In genomic region chr1:176845082-176845977, GRCm38 (mm10) we compare ENCODE assay signal across 23 mouse cellular contexts. TPM values are rescaled to one million over a fixed set of nuclear protein-coding genes. Genes with fewer than 3 reads are reported as not detected.
DNase-seq lines count a peak whose midpoint lies in the region; ATAC-seq and TF ChIP-seq lines count a peak whose summit lies in the region.
"Had no signal": no experiment of that assay in that cellular context is flagged by ENCODE, and none has a peak within 500 bp of the region (broad histone marks: within the 10 kb centered on the region; RNA-seq: fewer than 3 reads in every experiment).

No protein-coding gene starts in this region.

- no peak overlapping the region for H3K4me3 ChIP-seq in MEL (ENCODE audit: control insufficient read depth in 1 of 2, insufficient read depth in 1 of 2, low read depth in 2 of 2, low read length in 2 of 2)
- H3K4me3 ChIP-seq: forebrain, embryonic 12.5 days; heart, embryonic 12.5 days; liver, embryonic 15.5 days; midbrain, embryonic 10.5 days had no signal

- TF ChIP-seq POLR2A in MEL (IDR thresholded peaks at IDR 0.05; ENCODE audit: control insufficient read depth in 1 of 2, insufficient read depth in 1 of 2, low read depth in 1 of 2, low read length in 2 of 2, poor library complexity in 1 of 2) = no peak

- H3K27me3 ChIP-seq in MEL (ENCODE audit: control insufficient read depth in 1 of 2, insufficient read depth in 2 of 2, low read length in 2 of 2) = no peaks in the 10 kb centered on the region
- H3K27me3 ChIP-seq: CH12.LX; forebrain, embryonic 12.5 days; heart, embryonic 12.5 days; liver, embryonic 15.5 days had no signal

- H3K36me3 ChIP-seq in MEL (ENCODE audit: control insufficient read depth in 1 of 2, insufficient read depth in 2 of 2, low read length in 2 of 2) = peaks cover 0 to 3% of the 10 kb centered on the region in 2 experiments; a peak in 1 of 4 replicates

- no peak for TF ChIP-seq CTCF in MEL (IDR thresholded peaks at IDR 0.05 in 2 of 3, conservative IDR thresholded peaks at IDR 0.05 in 1 of 3; ENCODE audit: control insufficient read depth in 1 of 3, insufficient read depth in 1 of 3, low read depth in 2 of 3, low read length in 3 of 3, poor library complexity in 1 of 3, severe bottlenecking in 1 of 3)

- H3K27ac ChIP-seq in MEL (ENCODE audit: control insufficient read depth, low read depth, low read length) = no peak overlapping the region
- H3K27ac ChIP-seq: forebrain, embryonic 12.5 days; liver, embryonic 15.5 days; midbrain, embryonic 10.5 days; stomach, postnatal 0 days had no signal

- peaks cover 0 to 3% of the 10 kb centered on the region in 2 experiments; a peak in 1 of 4 replicates for H3K4me1 ChIP-seq in MEL (ENCODE audit: control insufficient read depth in 1 of 2, insufficient read depth in 2 of 2, low read length in 2 of 2)
- H3K4me1 ChIP-seq: forebrain, embryonic 12.5 days; heart, embryonic 12.5 days; liver, embryonic 15.5 days had no signal

- H3K9ac ChIP-seq in MEL (ENCODE audit: control insufficient read depth, low read depth, low read length, poor library complexity, severe bottlenecking) = no peak overlapping the region
- H3K9ac ChIP-seq: forebrain, embryonic 12.5 days; heart, embryonic 12.5 days; liver, embryonic 15.5 days had no signal

- TF ChIP-seq RAD21 in MEL (IDR thresholded peaks at IDR 0.05; ENCODE audit: low read depth, low read length) = no peak

- DNase-seq in right cerebral cortex, adult 18-20 months = peak; percentile 48
- DNase-seq in right cerebral cortex, postnatal 25 days = no peak
- no peak for DNase-seq in MEL (ENCODE audit: low read depth, low spot score)
- peak; percentile 22 for DNase-seq in thymus, postnatal 25 days
- no peak for DNase-seq in lung, adult 18-20 months
- DNase-seq in gastrocnemius, adult 8-10 months (ENCODE audit: low spot score in 2 of 2) = no peak
- DNase-seq: adrenal gland, postnatal 14 days; cerebellum, adult 9-11 months; embryo, embryonic 11 days; heart, postnatal 36 days; kidney, adult 2 months; kidney, postnatal 25 days; layer of hippocampus, adult 9-11 months; lung, postnatal 10 days; right cerebral cortex, postnatal 14 days had no signal

- ATAC-seq in megakaryocyte, adult 5-6 weeks (ENCODE audit: poor library complexity, severe bottlenecking) = peak; percentile 59
- ATAC-seq: hindbrain, embryonic 16.5 days had no signal

- no peaks in the 10 kb centered on the region for H3K79me2 ChIP-seq in MEL (ENCODE audit: control insufficient read depth, insufficient read depth, low read length, poor library complexity)

- no peak for TF ChIP-seq EP300 in MEL (IDR thresholded peaks at IDR 0.05; ENCODE audit: low read depth in 1 of 2, low read length in 2 of 2)

- no peaks in the 10 kb centered on the region for H3K9me3 ChIP-seq in MEL (replicated peaks; ENCODE audit: insufficient read depth, low read length)
- H3K9me3 ChIP-seq: forebrain, embryonic 12.5 days; heart, embryonic 12.5 days; liver, embryonic 15.5 days; midbrain, embryonic 10.5 days had no signal

TF ChIP-seq in MEL, 35 proteins besides CTCF, POLR2A, EP300 and RAD21:
- TF ChIP-seq ETS1 (IDR thresholded peaks at IDR 0.05; ENCODE audit: low read depth, low read length) (peak; percentile 58), ZKSCAN1 (IDR thresholded peaks at IDR 0.05; ENCODE audit: low read depth, low read length) (no peak), MAX (IDR thresholded peaks at IDR 0.05; ENCODE audit: low read length) (no peak), NRF1 (IDR thresholded peaks at IDR 0.05; ENCODE audit: insufficient read depth, low read depth, low read length, poor library complexity, severe bottlenecking) (no peak), BHLHE40 (IDR thresholded peaks at IDR 0.05; ENCODE audit: borderline replicate concordance, low read depth, low read length) (peak; percentile 88)

RNA-seq across cellular contexts. Expression of gene Sdccag8, which starts 30.9 kb away (rescaled TPM):
- total RNA-seq in MEL (2012; rRNA removed) = 4.6 and 4.9 TPM in 2 replicates
- polyA plus RNA-seq in MEL (2012; ENCODE audit: insufficient read depth in 1 of 2, insufficient read length in 2 of 2, low read depth in 1 of 2, low replicate concordance in 2 of 2, missing spikeins in 1 of 2) = 1 to 10 TPM in 1 of 2 experiments, not detected in 1; 7.8 TPM
- total RNA-seq in megakaryocyte, adult 5-6 weeks (2015) = 17.5 and 24.1 TPM in 2 replicates
- 55.3 and 59.3 TPM in 2 replicates for total RNA-seq in megakaryocyte, adult 5-6 weeks (2017)
- 1 to 10 TPM; 4.7 to 8.8 (median 6.4) TPM for total RNA-seq in gastrocnemius, adult 8-10 months (2022)

RNA-seq across cellular contexts. Expression of gene Cep170, which starts 31.5 kb away (rescaled TPM):
- 9.2 and 10.8 TPM in 2 replicates for total RNA-seq in MEL (2012; rRNA removed)
- 100 to 1,000 TPM in 1 of 2 experiments, 10 to 100 TPM in 1; 13.9 to 423 TPM for polyA plus RNA-seq in MEL (2012; ENCODE audit: insufficient read depth in 1 of 2, insufficient read length in 2 of 2, low read depth in 1 of 2, low replicate concordance in 2 of 2, missing spikeins in 1 of 2)
- 68.3 and 74.4 TPM in 2 replicates for total RNA-seq in megakaryocyte, adult 5-6 weeks (2015)
- 65.6 and 77.4 TPM in 2 replicates for total RNA-seq in megakaryocyte, adult 5-6 weeks (2017)
- total RNA-seq in gastrocnemius, adult 8-10 months (2022) = 10 to 100 TPM; 14.4 to 25.3 (median 14.6) TPM

Comparison
In these comparisons a context has a peak if more than half of its experiments do, and no peak if none do; other contexts are left out.
1. DNase-seq: peak in right cerebral cortex, adult 18-20 months (single experiment) and thymus, postnatal 25 days (single experiment); none in right cerebral cortex, postnatal 25 days (single experiment), MEL (single experiment), lung, adult 18-20 months (0 of 2) and gastrocnemius, adult 8-10 months (0 of 2).